Mouse (Mus musculus): ENCODE results near the gene Pnma1. TPM values are rescaled to one million over a fixed set of nuclear protein-coding genes. Genes with fewer than 3 reads are reported as not detected.

Pnma1 gene
- total RNA-seq (2023; ENCODE audit: inconsistent age): 10.2 to 14.2 TPM (median 11.9 TPM) in 4 replicates

DNA sequence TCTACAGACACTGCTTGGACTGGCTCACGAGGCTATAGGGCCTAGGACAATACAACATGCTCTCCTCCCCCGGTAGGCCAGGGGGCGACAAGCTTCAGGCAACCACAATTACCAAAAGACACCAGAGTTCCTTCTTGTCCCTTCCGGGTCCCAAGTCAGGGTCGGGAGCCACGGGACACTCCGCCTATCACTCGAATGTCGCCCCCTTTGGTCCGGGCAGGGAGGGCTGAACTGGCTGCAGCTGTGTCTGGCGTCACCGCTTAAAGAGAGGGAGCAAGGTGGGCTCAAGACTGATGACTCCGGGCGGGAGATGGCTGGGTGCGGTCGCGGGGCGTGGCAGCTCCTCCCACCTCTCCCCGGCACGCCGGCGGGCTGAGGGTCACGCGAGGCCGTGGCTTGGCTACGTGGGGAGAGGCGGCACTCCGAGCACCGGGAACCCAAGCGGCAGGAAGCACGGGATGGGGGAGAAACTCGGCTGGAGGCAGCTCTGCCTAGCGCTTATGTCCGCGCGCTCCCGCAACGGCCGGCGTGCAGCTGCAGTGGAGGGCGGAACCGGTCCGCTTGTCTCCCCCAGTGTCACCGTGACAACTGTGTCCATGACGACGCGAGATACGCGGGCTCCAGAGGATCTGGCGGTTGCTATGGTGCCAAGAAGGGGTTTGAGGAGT lies at the start of gene Pnma1:
Gene Pnma1, minus strand, starts transcription at position 536 of the 668 bp plus-strand sequence.

DNA sequence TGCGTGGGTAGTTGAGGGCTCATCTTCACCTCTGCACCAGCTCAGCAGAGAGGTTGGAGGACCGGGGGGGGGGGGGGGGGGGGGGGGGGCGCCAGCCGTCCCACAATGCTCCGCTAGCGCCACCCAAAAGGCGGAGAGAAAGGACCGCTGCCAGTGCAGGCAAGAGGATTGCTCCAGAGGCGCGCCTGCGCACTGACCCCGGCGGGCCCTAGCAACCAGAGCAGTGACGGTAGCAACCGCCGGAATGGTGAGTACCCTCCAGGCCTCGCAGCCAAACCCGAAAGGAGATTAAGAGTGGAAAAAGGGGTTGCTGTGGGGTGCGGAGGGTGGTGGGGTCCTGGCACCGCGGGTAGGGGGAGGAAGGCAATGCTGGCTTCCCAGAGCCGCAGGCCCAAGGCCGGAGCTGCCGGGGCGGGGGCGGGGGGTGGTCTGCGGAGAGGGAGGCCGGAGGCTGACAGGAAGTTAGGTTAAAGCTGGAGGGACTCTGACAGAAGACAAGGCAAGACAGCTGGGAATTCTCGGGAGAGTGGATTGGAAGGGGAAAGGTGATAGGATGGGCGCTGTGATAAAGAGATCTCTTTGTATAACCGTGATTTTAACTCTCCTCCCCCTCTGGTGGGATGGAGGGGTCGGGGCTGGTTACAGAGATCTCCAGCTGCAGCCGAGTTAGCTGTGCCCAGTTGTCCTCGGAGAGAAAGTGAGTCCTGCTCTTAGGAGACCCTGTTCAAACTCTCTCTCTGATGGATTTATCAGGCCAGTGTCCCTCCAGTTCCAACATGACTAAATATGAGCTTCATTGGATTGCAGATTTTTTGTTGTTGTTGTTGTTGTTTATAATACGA lies 33.9 kb downstream of the Pnma1 start, which contains the start of gene Dnal1:
Gene Dnal1, plus strand, starts transcription at position 214 of the 842 bp plus-strand sequence.

DNA sequence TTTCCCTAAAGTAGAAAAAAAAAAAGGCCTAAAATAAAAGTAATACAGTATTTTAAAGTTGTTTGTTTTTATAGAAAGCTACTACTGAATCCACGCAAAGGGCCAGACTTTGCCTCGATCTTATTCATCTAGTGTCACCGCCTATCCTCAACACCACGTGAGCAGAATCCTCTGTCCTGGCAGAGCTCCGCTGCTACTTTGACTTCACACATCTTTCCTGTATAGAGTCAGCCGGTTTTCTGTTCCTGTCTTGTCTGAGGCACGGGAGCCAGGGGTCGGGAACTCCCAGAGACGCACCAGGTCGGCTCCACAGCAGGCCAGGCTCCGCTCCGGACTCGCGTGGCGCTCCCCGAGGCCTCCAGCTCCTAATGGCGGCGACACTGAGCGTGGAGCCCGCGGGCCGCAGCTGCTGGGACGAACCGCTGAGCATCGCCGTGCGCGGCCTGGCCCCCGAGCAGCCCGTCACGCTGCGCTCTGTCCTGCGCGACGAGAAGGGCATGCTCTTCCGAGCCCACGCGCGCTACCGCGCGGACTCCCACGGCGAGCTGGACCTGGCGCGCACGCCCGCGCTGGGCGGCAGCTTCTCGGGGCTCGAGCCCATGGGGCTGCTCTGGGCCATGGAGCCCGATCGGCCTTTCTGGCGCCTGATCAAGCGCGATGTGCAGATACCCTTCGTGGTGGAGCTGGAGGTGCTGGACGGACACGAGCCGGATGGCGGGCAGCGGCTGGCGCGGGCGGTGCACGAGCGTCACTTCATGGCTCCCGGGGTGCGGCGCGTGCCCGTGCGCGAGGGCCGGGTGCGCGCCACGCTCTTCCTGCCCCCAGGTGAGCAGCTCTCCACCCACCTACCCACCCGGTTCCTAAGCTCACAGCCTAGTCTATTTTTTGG lies 47.4 kb downstream of the Pnma1 start, which contains the start of gene Acot6:
Gene Acot6, plus strand, starts transcription at position 51 of the 889 bp plus-strand sequence.

Other genes with a start within 250 kb of the Pnma1 start
- gene Numb, start 226.6 kb downstream of the Pnma1 start, total RNA-seq (2023; ENCODE audit: inconsistent age): 32.9 to 43.5 TPM (median 40.6 TPM) in 4 replicates
- 13.4 to 16.1 TPM (median 14.9 TPM) in 4 replicates for gene Riox1, start 197.9 kb downstream of the Pnma1 start, total RNA-seq (2023; ENCODE audit: inconsistent age)
- not detected in 4 replicates for gene Heatr4, start 163.6 kb downstream of the Pnma1 start, total RNA-seq (2023; ENCODE audit: inconsistent age)
- gene Acot2, start 160.6 kb downstream of the Pnma1 start, total RNA-seq (2023; ENCODE audit: inconsistent age): 30.7 to 34.2 TPM (median 32.4 TPM) in 4 replicates
- 2.8 to 4.0 TPM (median 3.5 TPM) in 3 of 4 replicates, not detected in the other for gene Acot1, start 139.0 kb downstream of the Pnma1 start, total RNA-seq (2023; ENCODE audit: inconsistent age)
- gene Acot4, start 110.1 kb downstream of the Pnma1 start, total RNA-seq (2023; ENCODE audit: inconsistent age): not detected in 4 replicates
- gene Gm49366, start 109.6 kb downstream of the Pnma1 start, total RNA-seq (2023; ENCODE audit: inconsistent age): not detected in 4 replicates
- gene Acot3, start 96.3 kb downstream of the Pnma1 start, total RNA-seq (2023; ENCODE audit: inconsistent age): not detected in 4 replicates
- 0.38 TPM in 1 of 4 replicates, not detected in the others for gene Acot5, start 79.2 kb downstream of the Pnma1 start, total RNA-seq (2023; ENCODE audit: inconsistent age)
- 0.75 to 0.97 TPM (median 0.91 TPM) in 4 replicates for gene Acot6, start 47.8 kb downstream of the Pnma1 start, total RNA-seq (2023; ENCODE audit: inconsistent age)
- gene Dnal1, start 34.1 kb downstream of the Pnma1 start, total RNA-seq (2023; ENCODE audit: inconsistent age): 0.35 to 1.00 TPM (median 0.81 TPM) in 4 replicates
- 173 to 223 TPM (median 205 TPM) in 4 replicates for gene Elmsan1, start 70.4 kb upstream of the Pnma1 start, total RNA-seq (2023; ENCODE audit: inconsistent age)
- gene Ptgr2, start 136.7 kb upstream of the Pnma1 start, total RNA-seq (2023; ENCODE audit: inconsistent age): 15.3 to 23.6 TPM (median 21.4 TPM) in 4 replicates
- 62.2 to 68.0 TPM (median 66.5 TPM) in 4 replicates for gene Zfp410, start 168.4 kb upstream of the Pnma1 start, total RNA-seq (2023; ENCODE audit: inconsistent age)
- gene Coq6, start 213.2 kb upstream of the Pnma1 start, total RNA-seq (2023; ENCODE audit: inconsistent age): 21.3 to 35.0 TPM (median 26.9 TPM) in 4 replicates
- gene Fam161b, start 213.3 kb upstream of the Pnma1 start, total RNA-seq (2023; ENCODE audit: inconsistent age): 1.6 to 2.4 TPM (median 2.0 TPM) in 4 replicates

Data from B cell, adult (primary cell).